ENCODE assay signal across 10 mouse cellular contexts in the genomic region with DNA sequence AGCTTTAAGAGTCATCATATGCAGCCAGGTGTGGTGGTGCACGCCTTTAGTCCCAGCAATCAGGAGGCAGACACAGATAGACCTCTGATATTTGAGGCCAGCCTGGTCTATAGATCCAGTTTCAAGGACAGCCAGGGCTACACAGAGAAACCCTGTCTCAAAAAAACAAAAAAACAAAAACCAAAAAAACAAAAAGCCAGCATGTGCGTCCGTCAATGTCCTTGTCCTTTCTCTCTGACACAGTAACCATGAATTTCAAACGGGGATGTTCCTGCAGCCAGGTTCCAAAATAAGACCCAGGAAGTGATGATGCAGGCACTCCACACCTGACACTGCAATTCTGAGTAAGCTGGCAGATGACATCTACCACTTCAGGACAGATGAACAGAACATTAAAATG. TPM values are rescaled to one million over a fixed set of nuclear protein-coding genes. Genes with fewer than 3 reads are reported as not detected.
"Had no signal": no experiment of that assay in that cellular context is flagged by ENCODE, and none has a peak within 500 bp of the region (broad histone marks: within the 10 kb centered on the region; RNA-seq: fewer than 3 reads in every experiment).

No protein-coding gene starts in this region.

- DNase-seq: lung, adult 18-20 months; lung, embryonic 14.5 days; lung, postnatal 10 days; lung, postnatal 4 days; midbrain, embryonic 14.5 days; right cerebral cortex, postnatal 14 days; thymus, adult 2 months; thymus, postnatal 25 days had no signal

RNA-seq across cellular contexts. Expression of gene Tmem136, which starts 21.5 kb away (rescaled TPM):
- total RNA-seq: megakaryocyte, adult 5-6 weeks; neutrophil, adult 5-6 weeks had no signal
